Mouse (Mus musculus) forebrain, embryonic 16.5 days (tissue): ENCODE results near the gene Tars2. TPM values are rescaled to one million over a fixed set of nuclear protein-coding genes. Genes with fewer than 3 reads are reported as not detected.
"Not testable (repeated sequence)": the region's sequence is repeated elsewhere in the genome, so short reads cannot be mapped to it uniquely, and the experiment has no call there.

ENCODE experiments used
- ATAC-seq: fragments of 200-750 bp; cut with Nextera tagmentation; 2 replicates; pipeline ENCODE4 v1.8.0; 2017; ENCODE audit warnings: mild to moderate bottlenecking, moderate library complexity
- H3K27ac ChIP-seq: fragments of 300-500 bp; sonication (generic); 2 replicates; pipeline ENCODE4 v1.5.1; 2014; ENCODE audit warnings: low read length, control low read depth
- H3K27me3 ChIP-seq: fragments of 300-500 bp; sonication (generic); replicated peaks from 2 replicates; pipeline ENCODE4 v1.6.1; 2014; ENCODE audit warnings: low read length; ENCODE audit not compliant: control insufficient read depth, insufficient read depth
- H3K36me3 ChIP-seq: fragments of 300-500 bp; sonication (generic); 2 replicates; pipeline ENCODE4 v1.6.1; 2014; ENCODE audit not compliant: control insufficient read depth, insufficient read depth
- H3K4me1 ChIP-seq: fragments of 300-500 bp; sonication (generic); replicated peaks from 2 replicates; pipeline ENCODE4 v1.6.1; 2014; ENCODE audit warnings: low read length; ENCODE audit not compliant: control insufficient read depth, insufficient read depth
- H3K4me2 ChIP-seq: fragments of 300-500 bp; sonication (generic); 2 replicates; pipeline ENCODE4 v1.6.1; 2014; ENCODE audit warnings: mild to moderate bottlenecking, low read length, control low read depth
- H3K4me3 ChIP-seq: fragments of 300-500 bp; sonication (generic); replicated peaks from 2 replicates; pipeline ENCODE4 v1.5.1; 2014; ENCODE audit warnings: mild to moderate bottlenecking, low read length, control low read depth
- H3K9ac ChIP-seq: fragments of 300-500 bp; sonication (generic); replicated peaks from 2 replicates; pipeline ENCODE4 v1.6.1; 2014; ENCODE audit warnings: low read depth, low read length, control low read depth
- H3K9me3 ChIP-seq: fragments of 300-500 bp; sonication (generic); 2 replicates; pipeline ENCODE4 v1.6.1; 2016; ENCODE audit warnings: low read length; ENCODE audit not compliant: control insufficient read depth
- WGBS: fragments of 180-500 bp; shearing (Covaris S2); extraction: QIAGEN DNeasy Blood & Tissue Kit; methylation state at CpG from one replicate; pipeline ENCODE4 v1.1.7; 2014; 5-methylcytosine and 5-hydroxymethylcytosine counted together
- polyA plus RNA-seq: library from polyadenylated mRNA; unstranded; fragments of >200 nt; fragmentation: Nextera tagmentation; extraction: Ambion mirVana; gene quantifications from 2 replicates; pipeline ENCODE4 v1.2.1, GENCODE M21; 2015

The Tars2 gene
- polyA plus RNA-seq, result 49.5 and 53.0 TPM in 2 replicates

- ATAC-seq, result no peak
- no peak within 1 kb of the TSS for H3K9ac ChIP-seq
- 85% methylated on average over 6 of the region's 6 CpGs for WGBS
Observed at GRCm38 (mm10) chr3:95760106-95760505, at the start of gene Tars2. TSS of gene Tars2 (minus strand) at chr3:95760206.

GRCm38 (mm10) chr3:95808384-95808783 lies 48.4 kb upstream of the Tars2 start:
- no peak overlapping the region for H3K27ac ChIP-seq
- H3K27me3 ChIP-seq, result no peaks in the 10 kb centered on the region
- H3K36me3 ChIP-seq, result peaks cover 4% of the 10 kb centered on the region; the same call in 1 of the 2 replicates
- H3K9ac ChIP-seq, result no peak overlapping the region
- H3K9me3 ChIP-seq, result no peaks in the 10 kb centered on the region
- H3K4me1 ChIP-seq, result no peaks in the 10 kb centered on the region
- ATAC-seq, result no peak
- WGBS, result 80% methylated on average over 2 of the region's 2 CpGs
- no peak overlapping the region for H3K4me3 ChIP-seq
- no peak overlapping the region for H3K4me2 ChIP-seq

More at GRCm38 (mm10) chr3:95760106-95760505, at the start of gene Tars2:
- H3K27ac ChIP-seq, result no peak within 1 kb of the TSS
- no peaks in the 10 kb centered on the region for H3K27me3 ChIP-seq
- no peaks in the 10 kb centered on the region for H3K4me1 ChIP-seq
- H3K4me2 ChIP-seq, result no peak within 1 kb of the TSS
- no peaks in the 10 kb centered on the region for H3K9me3 ChIP-seq
- peaks cover 5% of the 10 kb centered on the region; the same call in 1 of the 2 replicates for H3K36me3 ChIP-seq
- no peak within 1 kb of the TSS for H3K4me3 ChIP-seq

GRCm38 (mm10) chr3:95807630-95808029 lies 47.6 kb upstream of the Tars2 start:
- 92% methylated on average over 3 of the region's 6 CpGs for WGBS
- ATAC-seq, H3K27me3 ChIP-seq, H3K4me3 ChIP-seq, H3K36me3 ChIP-seq, H3K4me1 ChIP-seq, H3K4me2 ChIP-seq, H3K27ac ChIP-seq, H3K9me3 ChIP-seq, H3K9ac ChIP-seq: not testable (repeated sequence)

- Histone ChIP-seq H3K4me3 (no peak overlapping the region), H3K36me3 (peaks cover 4% of the 10 kb centered on the region; the same call in 1 of the 2 replicates), H3K9ac (no peak overlapping the region), H3K27ac (no peak overlapping the region), H3K4me2 (no peak overlapping the region), H3K4me1 (no peaks in the 10 kb centered on the region), H3K9me3 (no peaks in the 10 kb centered on the region), H3K27me3 (no peaks in the 10 kb centered on the region)
- ATAC-seq, result no peak
- WGBS, result 94% methylated on average over 1 of the region's 1 CpGs
Observed at GRCm38 (mm10) chr3:95806677-95807076, 46.7 kb upstream of the Tars2 start.

GRCm38 (mm10) chr3:95803851-95804250 lies 43.8 kb upstream of the Tars2 start:
- ATAC-seq, result no peak
- H3K9me3 ChIP-seq, result no peaks in the 10 kb centered on the region
- WGBS, result 96% methylated on average over 4 of the region's 4 CpGs
- no peak overlapping the region for H3K4me2 ChIP-seq
- H3K27me3 ChIP-seq, result no peaks in the 10 kb centered on the region
- H3K9ac ChIP-seq, result no peak overlapping the region
- H3K36me3 ChIP-seq, result peaks cover 4% of the 10 kb centered on the region; the same call in 1 of the 2 replicates
- H3K4me3 ChIP-seq, result no peak overlapping the region
- H3K4me1 ChIP-seq, result no peaks in the 10 kb centered on the region
- no peak overlapping the region for H3K27ac ChIP-seq

- ATAC-seq, result no peak
- Histone ChIP-seq H3K27me3 (no peaks in the 10 kb centered on the region), H3K4me2 (no peak overlapping the region), H3K27ac (no peak overlapping the region), H3K36me3 (no peaks in the 10 kb centered on the region), H3K9ac (no peak overlapping the region), H3K9me3 (no peaks in the 10 kb centered on the region), H3K4me3 (no peak overlapping the region), H3K4me1 (no peaks in the 10 kb centered on the region)
- 92% methylated on average over 4 of the region's 4 CpGs for WGBS
Observed at GRCm38 (mm10) chr3:95798756-95799155, 38.8 kb upstream of the Tars2 start.

- Histone ChIP-seq H3K27ac (no peak overlapping the region), H3K9ac (no peak overlapping the region), H3K4me2 (no peak overlapping the region), H3K36me3 (no peaks in the 10 kb centered on the region), H3K27me3 (no peaks in the 10 kb centered on the region), H3K4me3 (no peak overlapping the region), H3K9me3 (no peaks in the 10 kb centered on the region), H3K4me1 (no peaks in the 10 kb centered on the region)
- WGBS, result 90% methylated on average over 1 of the region's 1 CpGs
- ATAC-seq, result no peak
Observed at GRCm38 (mm10) chr3:95794299-95794698, 34.3 kb upstream of the Tars2 start.

GRCm38 (mm10) chr3:95793662-95794061 lies 33.7 kb upstream of the Tars2 start:
- no peak overlapping the region for H3K9ac ChIP-seq
- H3K9me3 ChIP-seq, result no peaks in the 10 kb centered on the region
- H3K27me3 ChIP-seq, result no peaks in the 10 kb centered on the region
- no peak overlapping the region for H3K27ac ChIP-seq
- H3K4me3 ChIP-seq, result no peak overlapping the region
- no peaks in the 10 kb centered on the region for H3K36me3 ChIP-seq
- 84% methylated on average over 2 of the region's 2 CpGs for WGBS
- ATAC-seq, result no peak
- no peak overlapping the region for H3K4me2 ChIP-seq
- H3K4me1 ChIP-seq, result no peaks in the 10 kb centered on the region

GRCm38 (mm10) chr3:95785501-95785900 lies 25.5 kb upstream of the Tars2 start:
- peaks cover 34% of the 10 kb centered on the region for H3K36me3 ChIP-seq
- H3K9ac ChIP-seq, result no peak overlapping the region
- no peaks in the 10 kb centered on the region for H3K4me1 ChIP-seq

GRCm38 (mm10) chr3:95771985-95772384 lies 12.0 kb upstream of the Tars2 start:
- Histone ChIP-seq H3K9me3 (no peaks in the 10 kb centered on the region), H3K27me3 (no peaks in the 10 kb centered on the region), H3K27ac (no peak overlapping the region), H3K4me1 (no peaks in the 10 kb centered on the region), H3K9ac (no peak overlapping the region), H3K36me3 (peaks cover 24% of the 10 kb centered on the region), H3K4me2 (no peak overlapping the region), H3K4me3 (no peak overlapping the region)
- ATAC-seq, result no peak

More at GRCm38 (mm10) chr3:95785501-95785900, 25.5 kb upstream of the Tars2 start:
- ATAC-seq, result no peak
- H3K27me3 ChIP-seq, result no peaks in the 10 kb centered on the region
- no peak overlapping the region for H3K4me3 ChIP-seq
- H3K9me3 ChIP-seq, result no peaks in the 10 kb centered on the region
- H3K4me2 ChIP-seq, result no peak overlapping the region
- no peak overlapping the region for H3K27ac ChIP-seq
- 90% methylated on average over 4 of the region's 4 CpGs for WGBS
